Mouse (Mus musculus) splenic B cell, adult 2 months (primary cell): ENCODE results near the gene Kcnip2.
"Not testable (repeated sequence)": the region's sequence is repeated elsewhere in the genome, so short reads cannot be mapped to it uniquely, and the experiment has no call there.

Experiments
- DNase-seq: peaks from one replicate; pipeline ENCODE4 v3.0.0-alpha.2; 2011; ENCODE audit warnings: low read depth, low spot score
- H3K27me3 ChIP-seq: 2 replicates; pipeline ENCODE4 v1.6.1; 2012; ENCODE audit warnings: mild to moderate bottlenecking, low read length, moderate library complexity, mixed read lengths; ENCODE audit not compliant: control insufficient read depth, poor library complexity, insufficient read depth, severe bottlenecking
- H3K36me3 ChIP-seq: 2 replicates; pipeline ENCODE4 v1.6.1; 2012; ENCODE audit warnings: mild to moderate bottlenecking, low read length, moderate library complexity, mixed read lengths; ENCODE audit not compliant: control insufficient read depth, poor library complexity, insufficient read depth, severe bottlenecking

Kcnip2 gene

GRCm38 (mm10) chr19:45821832-45822231 is 6.0 kb upstream of the Kcnip2 start:
- Histone ChIP-seq H3K36me3 (peaks cover 3% of the 10 kb centered on the region; the same call in 1 of the 2 replicates), H3K27me3 (no peaks in the 10 kb centered on the region; the same call in 1 of the 2 replicates)
- DNase-seq: no peak

DNA sequence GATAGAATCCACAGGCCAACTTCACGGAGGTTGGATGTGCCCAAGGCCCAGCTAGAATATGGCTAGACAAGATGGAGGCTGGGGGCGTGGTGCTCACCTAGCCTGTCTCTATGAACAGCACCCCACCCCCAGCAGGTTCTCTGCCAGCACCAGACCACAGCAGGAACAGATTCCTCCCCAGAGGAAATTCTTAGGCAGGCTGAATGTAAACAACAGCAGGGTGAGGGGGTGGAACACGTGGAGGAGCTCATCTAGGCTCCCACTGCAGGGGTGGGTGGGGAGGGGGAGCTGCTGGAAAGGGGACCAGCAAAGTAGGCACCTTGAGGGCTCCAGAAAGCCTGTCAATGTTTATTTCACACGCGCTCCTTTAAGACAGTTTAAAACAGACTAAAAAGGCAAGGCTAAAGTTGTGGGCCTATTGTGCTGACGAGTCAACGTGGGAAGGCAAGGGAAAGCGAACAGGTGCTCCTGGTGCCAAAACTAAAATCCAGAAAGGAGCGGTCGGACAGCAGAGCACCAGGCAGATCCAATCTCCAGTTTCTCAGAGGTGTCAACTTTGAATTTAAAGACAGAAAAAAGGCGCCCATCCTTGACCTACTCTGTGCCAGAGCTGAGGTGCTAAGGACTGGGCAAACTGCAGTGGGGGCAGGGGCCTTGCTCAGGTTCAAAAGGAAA is 2.1 kb upstream of the Kcnip2 start:
- DNase-seq: no peak
- H3K36me3 ChIP-seq: peaks cover 3% of the 10 kb centered on the region
- H3K27me3 ChIP-seq: no peaks in the 10 kb centered on the region; the same call in 1 of the 2 replicates

DNA sequence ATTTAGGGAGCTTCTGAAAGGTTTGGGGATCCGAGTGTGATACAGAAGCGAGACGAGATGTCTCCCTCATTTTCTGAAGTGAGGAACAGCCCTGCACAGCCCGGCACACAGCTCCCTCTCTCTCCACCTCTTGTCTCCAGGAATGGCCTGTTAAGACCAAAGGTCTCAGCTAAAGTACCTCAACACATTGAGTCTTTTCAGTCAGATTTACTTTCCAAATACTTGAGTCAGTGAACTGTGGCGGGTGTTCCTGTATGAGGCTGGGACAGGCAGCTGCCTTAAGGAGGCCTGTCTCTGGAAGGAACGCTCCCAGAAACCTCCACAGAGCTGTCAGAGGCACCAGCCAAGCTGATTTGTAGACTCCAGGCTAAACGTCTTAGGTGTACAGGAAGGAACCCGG is 866 bp upstream of the Kcnip2 start:
- Histone ChIP-seq H3K36me3 (peaks cover 3% of the 10 kb centered on the region), H3K27me3 (no peaks in the 10 kb centered on the region; the same call in 1 of the 2 replicates)
- no peak for DNase-seq

DNA sequence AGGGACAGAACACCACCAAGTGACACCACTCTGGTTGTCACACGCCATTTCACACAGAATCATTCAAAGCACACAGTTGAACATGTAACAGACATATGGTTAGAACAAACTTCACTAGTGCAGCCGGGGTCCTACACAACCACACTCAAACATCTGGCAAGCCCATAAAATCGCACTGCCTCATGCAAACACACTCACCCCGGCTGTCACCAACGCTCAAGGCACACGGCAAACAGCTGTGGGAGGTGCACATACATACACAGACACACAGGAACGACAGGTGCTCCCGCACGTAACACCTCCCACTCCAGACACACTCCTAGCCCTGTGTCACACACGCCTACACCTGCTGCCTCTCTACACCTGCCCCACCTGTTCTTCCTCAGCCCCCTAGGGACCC is 691 bp downstream of the Kcnip2 start:
- Histone ChIP-seq H3K27me3 (peaks cover 1% of the 10 kb centered on the region), H3K36me3 (peaks cover 3% of the 10 kb centered on the region)
- DNase-seq: no peak

GRCm38 (mm10) chr19:45813801-45814200 is 2.1 kb downstream of the Kcnip2 start:
- DNase-seq: peak; percentile 6
- H3K36me3 ChIP-seq: peaks cover 2% of the 10 kb centered on the region; the same call in 1 of the 2 replicates
- H3K27me3 ChIP-seq: peaks cover 1% of the 10 kb centered on the region

DNA sequence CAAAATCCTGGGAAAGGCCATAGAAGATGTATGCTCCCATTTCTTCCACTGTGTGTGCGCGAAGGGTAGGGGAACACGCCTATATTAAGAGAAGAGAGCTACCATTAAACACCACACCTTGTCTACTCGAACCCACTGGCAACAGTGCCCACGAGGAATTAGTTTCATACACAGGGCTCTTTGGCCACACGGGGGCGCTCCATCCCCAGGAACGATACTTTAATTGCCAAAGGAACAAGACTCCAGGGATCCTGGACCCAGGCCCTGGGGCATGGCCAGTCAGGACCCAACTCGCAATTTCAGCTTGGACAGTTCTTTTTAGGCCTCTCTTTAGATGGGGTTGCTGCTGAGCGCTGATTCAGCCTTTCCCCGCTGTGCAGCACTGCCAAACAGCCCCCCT is 2.6 kb downstream of the Kcnip2 start:
- peak; percentile 82 for DNase-seq
- Histone ChIP-seq H3K27me3 (peaks cover 1% of the 10 kb centered on the region), H3K36me3 (no peaks in the 10 kb centered on the region; the same call in 1 of the 2 replicates)

DNA sequence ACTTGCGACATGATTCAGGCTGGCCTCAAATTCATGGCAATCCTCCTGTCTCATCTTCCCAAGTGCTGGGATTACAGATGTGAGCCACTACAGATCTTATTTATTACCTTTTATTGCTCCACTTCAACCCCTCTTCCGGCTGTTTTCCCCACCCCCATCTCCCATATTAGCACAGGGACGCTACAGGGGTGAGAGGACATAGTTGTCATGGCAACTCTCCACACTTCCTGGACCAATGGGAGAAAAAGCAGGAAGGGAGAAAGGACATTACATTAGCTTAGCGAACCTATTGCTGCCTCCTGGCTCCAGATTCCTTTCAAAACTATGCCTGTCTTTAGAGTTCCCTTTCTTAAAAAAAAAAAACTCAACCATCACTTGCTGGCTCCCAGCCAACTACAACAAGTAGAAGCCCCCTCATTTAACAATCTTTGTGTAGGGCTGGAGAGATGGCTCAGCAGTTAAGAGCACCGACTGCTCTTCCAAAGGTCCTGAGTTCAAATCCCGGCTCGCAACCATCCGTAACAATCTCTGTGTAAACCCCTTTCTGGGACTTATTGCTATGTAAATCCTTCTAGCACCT is 3.1 kb downstream of the Kcnip2 start:
- Histone ChIP-seq H3K27me3 (peaks cover 1% of the 10 kb centered on the region), H3K36me3 (no peaks in the 10 kb centered on the region; the same call in 1 of the 2 replicates)
- DNase-seq: no peak

GRCm38 (mm10) chr19:45812115-45812514 is 3.7 kb downstream of the Kcnip2 start:
- Histone ChIP-seq H3K36me3 (no peaks in the 10 kb centered on the region; the same call in 1 of the 2 replicates), H3K27me3 (peaks cover 1% of the 10 kb centered on the region)
- DNase-seq: peak; percentile 74

GRCm38 (mm10) chr19:45811028-45811674 is 4.7 kb downstream of the Kcnip2 start:
- DNase-seq: no peak
- Histone ChIP-seq H3K27me3 (peaks cover 1% of the 10 kb centered on the region; the same call in 1 of the 2 replicates), H3K36me3 (no peaks in the 10 kb centered on the region; the same call in 1 of the 2 replicates)

- Histone ChIP-seq H3K36me3 (no peaks in the 10 kb centered on the region), H3K27me3 (peaks cover 1% of the 10 kb centered on the region; the same call in 1 of the 2 replicates)
- DNase-seq: no peak
Measured at GRCm38 (mm10) chr19:45807732-45808131, 8.1 kb downstream of the Kcnip2 start.

- H3K27me3 ChIP-seq, DNase-seq, H3K36me3 ChIP-seq: not testable (repeated sequence)
Measured at GRCm38 (mm10) chr19:45805817-45806216, 10.0 kb downstream of the Kcnip2 start.

DNA sequence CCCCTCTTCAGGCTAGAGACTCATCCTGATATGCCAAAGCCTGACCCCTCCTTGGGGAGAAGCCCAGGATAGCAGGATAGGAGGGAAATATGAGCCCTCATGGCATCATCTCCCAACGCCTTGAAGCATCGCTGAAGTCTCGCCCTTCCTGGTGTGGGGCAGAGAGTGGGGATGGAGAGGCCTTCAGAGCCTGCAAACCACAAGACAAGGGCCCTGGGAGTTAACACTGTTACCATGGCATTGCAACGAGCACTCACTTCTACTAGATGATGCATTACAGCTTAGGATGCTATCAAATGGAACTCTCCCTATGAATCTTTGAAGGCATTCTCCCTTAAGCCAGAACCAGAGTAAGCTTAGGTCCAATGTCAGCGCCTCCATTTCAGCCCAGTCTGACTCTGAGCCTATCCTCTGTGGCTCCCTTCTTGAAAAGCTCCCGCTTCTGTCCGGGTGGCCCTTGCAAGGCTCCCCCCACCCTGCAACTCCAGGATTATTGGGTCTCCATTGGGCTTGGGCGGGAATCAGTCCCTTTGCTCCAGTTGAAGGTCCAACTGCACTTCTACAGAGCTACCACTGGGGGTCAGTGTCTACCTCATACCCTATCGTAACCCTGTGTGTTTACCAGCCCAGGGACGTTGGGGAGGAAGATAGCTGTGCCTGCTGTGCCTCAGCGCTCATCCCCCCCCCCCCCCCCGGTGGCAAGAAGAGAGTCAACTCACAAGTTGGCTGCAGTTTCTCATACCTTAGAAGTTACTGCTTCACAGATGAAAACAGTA is 11.1 kb downstream of the Kcnip2 start:
- H3K36me3 ChIP-seq: no peaks in the 10 kb centered on the region
- H3K27me3 ChIP-seq: no peaks in the 10 kb centered on the region
- peak; percentile 79 for DNase-seq

- Histone ChIP-seq H3K27me3 (no peaks in the 10 kb centered on the region), H3K36me3 (no peaks in the 10 kb centered on the region)
- DNase-seq: no peak
Measured at GRCm38 (mm10) chr19:45803408-45803807, 12.5 kb downstream of the Kcnip2 start.

GRCm38 (mm10) chr19:45802702-45803101 is 13.2 kb downstream of the Kcnip2 start:
- no peak for DNase-seq
- Histone ChIP-seq H3K27me3 (no peaks in the 10 kb centered on the region), H3K36me3 (no peaks in the 10 kb centered on the region)
